Mouse (Mus musculus) testis, postnatal 10 days (tissue): ENCODE measurements around the gene Spata5.

Source experiments
- DNase-seq: peaks from one replicate; pipeline ENCODE4 v3.0.0; 2021; ENCODE audit warnings: low spot score

The Spata5 gene

DNA sequence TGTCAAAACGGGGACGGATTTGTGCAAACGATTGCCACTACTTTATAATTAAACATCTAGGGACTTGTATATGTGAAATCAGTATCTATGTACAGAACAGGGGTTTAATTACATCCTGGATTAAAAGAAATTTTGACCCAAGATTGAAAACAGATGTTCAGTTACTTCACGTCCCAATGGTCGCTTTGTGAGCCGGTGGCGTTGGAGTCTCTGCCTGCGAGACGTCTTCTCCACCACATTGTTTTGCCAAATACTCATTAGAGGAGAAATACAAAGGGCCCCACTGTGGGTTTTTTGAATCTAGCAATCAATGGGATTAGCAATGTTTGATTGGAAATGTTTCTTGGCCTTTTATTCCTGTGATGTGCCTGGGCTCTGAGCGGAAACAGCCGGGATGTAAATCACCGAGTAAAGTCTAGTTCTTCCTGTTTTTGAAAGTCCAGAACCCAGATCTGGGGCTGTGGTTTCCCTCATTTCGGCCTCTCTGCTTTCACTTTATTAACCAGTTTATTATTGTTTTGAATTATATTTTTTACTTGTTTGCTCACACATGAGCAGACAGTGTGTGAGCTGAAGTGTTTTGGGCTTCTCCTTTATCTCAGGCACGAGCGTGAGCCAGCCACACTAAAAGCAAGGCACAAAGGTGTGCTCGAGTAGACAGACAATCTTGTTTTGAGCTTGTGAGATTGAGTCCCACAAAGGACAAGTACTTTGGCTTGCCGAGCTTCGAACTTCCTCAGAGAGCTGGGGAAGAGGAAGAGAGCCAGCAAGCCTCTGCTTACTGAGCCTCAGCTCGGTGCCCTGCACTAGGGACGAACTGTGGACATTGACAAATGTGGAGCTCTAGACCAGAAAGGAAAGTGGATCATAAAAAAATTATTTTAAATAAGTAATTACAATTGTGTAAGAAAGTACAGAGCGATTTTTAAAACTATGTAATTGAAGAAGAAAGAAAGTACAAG lies 197.2 kb downstream of the Spata5 start:
- no peak for DNase-seq
